Mouse (Mus musculus): ENCODE measurements around the gene Lman2.

DNA sequence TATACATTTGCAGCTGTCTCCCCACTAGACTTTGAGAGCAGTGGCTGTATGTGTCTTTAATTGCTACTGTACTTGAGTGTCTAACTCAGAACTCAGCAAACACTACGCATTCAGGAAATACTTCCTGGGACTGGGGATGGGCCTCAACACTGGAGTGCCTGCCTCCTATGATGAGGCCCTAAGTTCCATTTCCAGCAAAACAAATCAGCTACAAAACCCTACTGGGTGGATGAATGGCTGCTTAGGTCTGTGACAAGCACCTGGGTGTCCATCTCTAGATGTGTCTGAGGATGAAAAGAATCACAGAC lies 37.4 kb upstream of the Lman2 start:
- no peak for TF ChIP-seq POLR2A (IDR thresholded peaks at IDR 0.05; ENCODE audit: low read depth, low read length)
- TF ChIP-seq CTCF (IDR thresholded peaks at IDR 0.05; ENCODE audit: borderline replicate concordance, insufficient read depth, low read length) = no peak

Measured in embryonic fibroblast, embryonic 13.5 days (primary cell).